Mouse (Mus musculus) brain, embryonic 14.5 days (tissue): ENCODE data around the gene Lrrc7.

Source experiments
- CTCF ChIP-seq: fragments of 200-500 bp; IDR thresholded peaks from 2 replicates; pipeline ENCODE4 v1.5.1; 2012; ENCODE audit warnings: inconsistent platforms, mild to moderate bottlenecking, moderate library complexity, borderline replicate concordance; ENCODE audit not compliant: insufficient read depth, insufficient read length; ENCODE audit errors: extremely low read depth
- POLR2A ChIP-seq: fragments of 200-500 bp; IDR thresholded peaks from 2 replicates; pipeline ENCODE4 v1.6.1; 2012; ENCODE audit warnings: mild to moderate bottlenecking, inconsistent platforms, borderline replicate concordance; ENCODE audit not compliant: poor library complexity, insufficient read depth, insufficient read length, severe bottlenecking; ENCODE audit errors: extremely low read depth

DNA sequence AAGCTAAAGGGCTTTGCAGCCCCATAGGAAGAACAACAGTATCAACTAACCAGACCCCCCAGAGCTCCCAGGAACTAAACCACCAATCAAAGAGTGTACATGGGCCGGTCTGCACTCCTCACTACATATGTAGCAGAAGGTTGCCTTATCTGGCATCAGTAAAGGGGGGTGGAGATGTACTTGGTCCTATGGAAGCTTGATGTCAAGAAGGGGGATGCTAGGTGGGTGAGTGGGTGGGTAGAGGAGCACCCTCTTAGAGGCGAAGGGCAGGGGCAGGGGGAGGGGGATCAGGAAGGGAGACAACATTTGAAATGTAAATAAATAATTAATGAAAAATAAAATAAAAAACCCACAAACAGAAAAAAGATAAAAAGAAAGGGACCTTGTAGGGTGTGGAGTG is 496.8 kb downstream of the Lrrc7 start:
- TF ChIP-seq CTCF (no peak), POLR2A (no peak)
